Mouse (Mus musculus): ENCODE measurements around the gene Gm44511.
A peak's percentile ranks its signal among the peaks of the same experiment; 100 is the strongest.

The Gm44511 gene

GRCm38 (mm10) chr6:128826132-128826531 is at the start of gene Gm44511, which contains the start of gene Klrb1b:
Gene Gm44511, minus strand, starts transcription at chr6:128826315.
Gene Klrb1b, minus strand, starts transcription at chr6:128826331.
- DNase-seq (ENCODE audit: low spot score), result no peak

- DNase-seq (ENCODE audit: low spot score), result no peak
These were observed 45.9 kb upstream of the Gm44511 start for GRCm38 (mm10) chr6:128871910-128872610.

- DNase-seq (ENCODE audit: low spot score), result no peak
These were observed 42.7 kb upstream of the Gm44511 start for GRCm38 (mm10) chr6:128868861-128869260.

GRCm38 (mm10) chr6:128857976-128858375 is 31.9 kb upstream of the Gm44511 start:
- DNase-seq (ENCODE audit: low spot score), result no peak

- peak; percentile 83 for DNase-seq (ENCODE audit: low spot score)
These were observed 30.1 kb upstream of the Gm44511 start for GRCm38 (mm10) chr6:128856250-128856649.

- DNase-seq (ENCODE audit: low spot score), result no peak
These were observed 29.4 kb upstream of the Gm44511 start for GRCm38 (mm10) chr6:128855477-128855876.

- DNase-seq (ENCODE audit: low spot score), result no peak
These were observed 28.8 kb upstream of the Gm44511 start for GRCm38 (mm10) chr6:128854895-128855294.

- peak; percentile 74 for DNase-seq (ENCODE audit: low spot score)
These were observed 28.1 kb upstream of the Gm44511 start for GRCm38 (mm10) chr6:128854024-128854820.

GRCm38 (mm10) chr6:128852766-128853165 is 26.7 kb upstream of the Gm44511 start:
- no peak for DNase-seq (ENCODE audit: low spot score)

GRCm38 (mm10) chr6:128851151-128851550 is 25.0 kb upstream of the Gm44511 start:
- DNase-seq (ENCODE audit: low spot score), result no peak

- DNase-seq (ENCODE audit: low spot score), result no peak
These were observed 24.6 kb upstream of the Gm44511 start for GRCm38 (mm10) chr6:128850671-128851070.

- peak; percentile 40 for DNase-seq (ENCODE audit: low spot score)
These were observed 23.8 kb upstream of the Gm44511 start for GRCm38 (mm10) chr6:128849902-128850301.

- DNase-seq (ENCODE audit: low spot score), result no peak
These were observed 21.3 kb upstream of the Gm44511 start for GRCm38 (mm10) chr6:128847401-128847800.

GRCm38 (mm10) chr6:128845998-128846542 is 20.0 kb upstream of the Gm44511 start:
- no peak for DNase-seq (ENCODE audit: low spot score)

- DNase-seq (ENCODE audit: low spot score), result peak; percentile 82
These were observed 19.3 kb upstream of the Gm44511 start for GRCm38 (mm10) chr6:128845319-128845979.

GRCm38 (mm10) chr6:128844586-128845080 is 18.5 kb upstream of the Gm44511 start:
- no peak for DNase-seq (ENCODE audit: low spot score)

- no peak for DNase-seq (ENCODE audit: low spot score)
These were observed 18.0 kb upstream of the Gm44511 start for GRCm38 (mm10) chr6:128844131-128844530.

- peak; percentile 86 for DNase-seq (ENCODE audit: low spot score)
These were observed 17.4 kb upstream of the Gm44511 start for GRCm38 (mm10) chr6:128843479-128843992.

- peak; percentile 89 for DNase-seq (ENCODE audit: low spot score)
These were observed 16.9 kb upstream of the Gm44511 start for GRCm38 (mm10) chr6:128842945-128843478.

- DNase-seq (ENCODE audit: low spot score), result no peak
These were observed 16.3 kb upstream of the Gm44511 start for GRCm38 (mm10) chr6:128842356-128842944.
